Mouse (Mus musculus): ENCODE results near the gene Asnsd1.
A peak's percentile ranks its signal among the peaks of the same experiment; 100 is the strongest.
"Not testable (repeated sequence)": the region's sequence is repeated elsewhere in the genome, so short reads cannot be mapped to it uniquely, and the experiment has no call there.

Asnsd1 gene

DNA sequence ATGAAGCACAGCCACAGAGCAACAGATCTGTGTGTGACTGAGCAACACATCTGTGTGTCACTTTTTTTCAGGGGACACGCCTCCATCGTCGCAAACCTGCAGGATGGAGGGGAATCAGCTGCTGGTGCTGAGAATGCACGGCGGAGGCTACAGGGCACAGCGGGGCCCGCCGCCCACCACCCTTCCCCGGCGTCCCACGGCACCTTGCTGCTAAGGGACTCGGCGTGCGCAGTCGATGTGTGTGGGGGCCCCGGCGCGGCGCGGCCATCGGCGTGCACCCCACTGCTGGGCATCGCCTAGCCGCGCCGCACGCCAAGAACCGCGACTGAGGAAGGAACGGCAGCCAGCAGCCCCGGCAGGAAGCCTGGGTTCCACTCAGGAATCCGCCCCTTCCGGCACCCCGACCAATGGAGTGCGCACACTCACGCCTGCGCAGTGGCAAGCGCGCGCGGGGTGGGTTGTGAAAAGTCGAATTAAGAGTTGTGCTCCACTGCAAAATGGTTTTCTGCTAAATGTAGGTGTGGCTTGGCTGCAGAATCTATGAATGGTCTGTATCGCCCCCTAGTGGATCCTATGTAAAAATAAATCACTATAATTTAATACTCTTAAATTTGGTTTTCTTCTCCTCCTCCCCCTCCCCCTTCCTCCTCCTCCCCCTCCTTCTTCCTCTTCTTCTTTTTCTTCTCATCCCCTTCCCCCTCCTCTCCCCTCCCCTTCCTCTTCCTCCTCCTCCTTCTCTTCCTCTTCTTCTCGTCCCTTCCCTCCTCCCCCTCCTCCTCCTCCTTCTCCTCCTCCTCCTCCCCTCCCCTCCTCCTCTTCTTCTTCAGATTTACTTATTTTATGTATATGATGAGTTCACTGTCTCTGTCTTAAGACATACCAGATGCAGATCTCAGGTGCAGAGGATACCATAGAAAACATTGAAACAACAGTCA is at the start of gene Asnsd1, which contains the start of the genes Asdurf and Gm28551:
TSS of gene Asnsd1 (minus strand) at position 426 of the 935 bp plus-strand sequence.
TSS of gene Asdurf (minus strand) at position 293 of the 935 bp plus-strand sequence.
TSS of gene Gm28551 (minus strand) at position 341 of the 935 bp plus-strand sequence.
- DNase-seq: peak; percentile 97

DNA sequence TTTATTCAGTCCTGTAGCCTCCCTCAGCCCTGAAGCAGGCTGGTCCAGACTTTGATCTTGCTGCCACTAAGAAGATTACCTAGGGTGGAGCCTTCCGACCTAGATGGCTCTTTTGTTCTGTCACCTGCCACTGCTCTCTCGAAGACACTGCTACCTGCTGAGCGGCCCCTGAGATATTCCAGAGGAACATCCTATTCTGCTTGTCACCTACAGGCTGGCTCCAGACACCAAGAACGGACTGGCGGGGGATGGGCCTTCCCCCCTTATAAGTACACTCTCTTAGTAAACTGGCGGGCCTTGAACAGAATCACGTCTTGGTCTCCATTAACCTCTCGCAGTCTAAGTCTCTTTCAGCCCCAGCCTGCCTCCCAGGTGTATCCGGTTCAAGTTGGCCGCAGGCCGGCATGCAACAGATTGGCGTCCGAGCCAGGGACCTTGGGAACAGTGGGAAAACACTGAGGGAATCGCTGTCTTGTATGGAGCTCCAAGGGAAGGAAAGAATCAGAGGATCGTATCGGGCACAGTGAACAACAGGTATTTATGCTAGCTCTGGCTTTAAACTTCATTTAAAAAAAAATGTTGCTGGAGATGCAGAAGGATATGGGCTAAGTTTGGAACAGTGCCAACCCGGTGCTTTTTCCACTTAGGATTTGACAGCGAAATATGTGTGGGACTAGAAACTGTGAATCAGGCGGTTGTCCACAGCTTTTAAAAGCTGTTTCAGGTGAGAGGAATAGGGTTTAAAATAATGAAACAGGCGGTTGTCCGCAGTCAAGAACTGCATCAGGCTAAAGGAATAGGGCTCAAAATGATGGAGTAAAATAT is 41.6 kb upstream of the Asnsd1 start:
- DNase-seq: not testable (repeated sequence)

DNA sequence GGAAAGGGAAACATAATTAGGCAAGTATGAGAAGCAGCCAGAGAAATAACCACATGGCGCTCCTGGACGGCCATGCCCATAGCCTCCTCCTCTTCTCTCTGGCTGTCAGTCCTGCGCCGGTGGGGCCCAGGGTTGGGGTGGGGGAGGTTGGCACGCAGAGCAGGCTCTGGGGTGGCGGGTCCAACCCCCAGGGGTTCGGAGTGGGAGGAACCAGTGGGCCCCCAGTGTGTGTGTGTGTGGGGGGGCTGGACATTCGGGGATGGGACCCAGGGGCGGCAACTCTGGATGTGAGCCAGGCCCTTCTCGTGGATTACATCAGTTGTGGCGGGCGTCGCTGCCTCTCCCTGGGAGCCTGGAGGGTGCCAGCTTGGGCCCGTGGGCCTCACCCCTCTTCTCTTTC is 36.2 kb upstream of the Asnsd1 start:
- DNase-seq: no peak

DNA sequence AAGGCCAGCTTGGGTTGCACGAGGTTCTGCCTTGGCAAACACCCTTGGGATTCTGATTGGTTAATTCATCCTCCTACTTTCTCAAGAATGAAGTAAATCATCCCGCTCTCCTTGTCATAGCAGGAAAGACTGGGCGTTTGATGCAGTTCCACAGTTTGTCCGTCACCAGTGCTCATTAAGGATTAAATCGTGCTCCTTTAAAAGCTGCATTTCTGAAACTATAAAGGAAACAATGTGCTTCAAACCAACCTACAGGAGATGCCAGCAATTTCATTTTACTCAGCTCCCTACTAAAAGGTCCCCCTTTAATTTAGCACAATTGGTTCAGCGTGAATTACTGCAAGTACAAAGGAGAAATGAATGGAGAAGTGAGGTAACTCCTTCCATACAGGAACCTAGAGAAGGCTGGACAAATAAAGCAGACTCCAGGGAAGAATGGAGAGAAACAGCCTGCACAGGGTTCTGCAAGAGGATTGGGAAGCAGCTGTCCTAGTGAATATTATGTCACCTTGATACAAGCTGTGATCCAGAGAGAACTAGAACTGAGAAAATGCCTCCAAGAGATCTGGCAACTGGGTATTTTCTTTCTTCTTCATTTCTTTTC is 31.6 kb upstream of the Asnsd1 start:
- DNase-seq: no peak

GRCm38 (mm10) chr1:53377731-53378130 is 25.2 kb upstream of the Asnsd1 start:
- DNase-seq: no peak

GRCm38 (mm10) chr1:53375965-53376364 is 23.4 kb upstream of the Asnsd1 start:
- DNase-seq: not testable (repeated sequence)

DNA sequence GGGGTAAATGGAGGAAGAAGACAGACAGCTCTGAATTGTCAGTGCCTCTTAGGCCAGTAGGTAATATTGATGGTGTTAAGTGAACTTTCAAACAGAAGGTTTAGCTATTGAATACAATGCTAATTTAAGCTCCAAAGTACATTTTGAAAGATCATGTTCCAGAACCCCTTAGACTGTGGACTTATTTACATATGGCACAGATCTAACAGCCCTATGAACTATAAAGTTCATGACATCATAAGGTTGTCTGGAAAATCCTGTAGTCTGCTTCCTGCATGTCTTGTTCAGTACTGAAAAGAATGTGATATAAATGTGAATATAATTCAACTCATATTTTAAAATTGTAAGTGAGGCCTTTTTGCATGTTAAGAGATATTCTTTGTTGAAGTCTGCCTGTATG is 6.4 kb upstream of the Asnsd1 start:
- no peak for DNase-seq

GRCm38 (mm10) chr1:53341071-53341470 is 11.5 kb downstream of the Asnsd1 start:
- no peak for DNase-seq

DNA sequence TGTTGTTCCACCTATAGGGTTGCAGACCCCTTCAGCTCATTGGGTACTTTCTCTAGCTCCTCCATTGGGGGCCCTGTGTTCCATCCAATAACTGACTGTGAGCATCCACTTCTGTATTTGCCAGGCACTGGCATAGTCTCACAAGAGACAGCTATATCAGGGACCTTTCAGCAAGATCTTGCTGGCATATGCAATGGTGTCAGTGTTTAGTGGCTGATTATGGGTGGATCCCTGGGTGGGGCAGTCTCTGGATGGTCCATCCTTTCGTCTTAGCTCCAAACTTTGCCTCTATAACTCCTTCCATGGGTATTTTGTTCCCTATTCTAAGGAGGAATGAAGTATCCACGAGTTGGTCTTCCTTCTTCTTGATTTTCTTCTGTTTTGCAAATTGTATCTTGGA is 15.1 kb downstream of the Asnsd1 start:
- not testable (repeated sequence) for DNase-seq

DNA sequence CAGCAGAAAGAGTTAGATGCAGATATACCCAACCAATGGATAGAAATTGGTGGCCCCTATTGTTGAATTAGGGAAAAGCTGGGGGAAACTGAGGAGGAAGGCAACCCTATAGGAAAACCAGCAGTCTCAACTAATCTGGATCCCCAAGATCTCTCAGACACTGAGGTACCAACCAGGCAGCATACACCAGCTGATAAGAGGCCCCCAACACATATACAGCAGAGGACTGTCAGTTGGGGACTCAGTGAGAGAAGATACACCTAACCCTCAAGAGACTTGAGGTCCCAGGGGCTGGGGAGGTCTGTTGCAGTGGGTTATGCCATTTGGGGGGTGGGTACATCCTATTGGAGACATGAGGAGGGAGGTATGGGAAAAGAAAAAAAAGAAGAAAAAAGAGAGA is 17.1 kb downstream of the Asnsd1 start:
- DNase-seq: no peak

GRCm38 (mm10) chr1:53333527-53333926 is 19.0 kb downstream of the Asnsd1 start:
- DNase-seq: not testable (repeated sequence)

GRCm38 (mm10) chr1:53324827-53325494 is 27.6 kb downstream of the Asnsd1 start:
- no peak for DNase-seq

DNA sequence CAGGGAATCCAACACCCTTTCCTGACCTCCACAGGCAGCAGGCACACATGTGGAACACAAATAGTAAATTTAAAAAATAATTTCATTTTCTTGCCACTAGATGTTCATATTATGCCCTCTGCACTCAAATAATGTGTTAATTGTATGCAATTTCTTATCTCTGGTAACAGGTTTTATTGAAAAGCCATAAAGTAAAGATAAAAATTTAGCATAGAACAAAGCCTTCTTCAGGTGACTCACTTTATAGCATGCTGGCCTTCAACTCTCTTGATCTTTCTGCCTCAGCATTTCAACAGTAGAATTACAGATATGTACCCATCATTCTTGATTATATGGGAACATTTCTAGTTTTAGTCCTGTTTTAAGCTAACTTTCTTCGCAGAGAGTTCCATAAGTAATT is 28.3 kb downstream of the Asnsd1 start:
- no peak for DNase-seq

DNA sequence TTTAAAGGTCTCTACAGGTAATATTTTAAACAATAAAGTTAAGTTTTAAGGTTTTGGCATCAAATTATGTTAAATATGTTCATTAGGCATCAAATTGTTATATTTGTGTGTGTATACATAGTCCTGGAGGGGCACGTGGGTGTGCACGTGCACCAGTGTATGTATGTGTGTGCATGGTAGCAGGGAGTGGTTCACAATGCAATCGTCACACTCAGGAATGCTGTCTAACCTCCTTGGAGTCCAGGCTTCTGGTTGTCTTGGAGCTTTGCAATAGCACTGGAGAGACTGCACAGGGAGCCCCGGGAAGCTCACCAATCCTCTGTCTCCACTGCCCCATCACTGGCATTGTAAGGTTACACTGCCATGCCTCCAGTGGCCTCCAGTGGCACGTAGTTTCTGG is 29.3 kb downstream of the Asnsd1 start:
- DNase-seq: no peak

DNA sequence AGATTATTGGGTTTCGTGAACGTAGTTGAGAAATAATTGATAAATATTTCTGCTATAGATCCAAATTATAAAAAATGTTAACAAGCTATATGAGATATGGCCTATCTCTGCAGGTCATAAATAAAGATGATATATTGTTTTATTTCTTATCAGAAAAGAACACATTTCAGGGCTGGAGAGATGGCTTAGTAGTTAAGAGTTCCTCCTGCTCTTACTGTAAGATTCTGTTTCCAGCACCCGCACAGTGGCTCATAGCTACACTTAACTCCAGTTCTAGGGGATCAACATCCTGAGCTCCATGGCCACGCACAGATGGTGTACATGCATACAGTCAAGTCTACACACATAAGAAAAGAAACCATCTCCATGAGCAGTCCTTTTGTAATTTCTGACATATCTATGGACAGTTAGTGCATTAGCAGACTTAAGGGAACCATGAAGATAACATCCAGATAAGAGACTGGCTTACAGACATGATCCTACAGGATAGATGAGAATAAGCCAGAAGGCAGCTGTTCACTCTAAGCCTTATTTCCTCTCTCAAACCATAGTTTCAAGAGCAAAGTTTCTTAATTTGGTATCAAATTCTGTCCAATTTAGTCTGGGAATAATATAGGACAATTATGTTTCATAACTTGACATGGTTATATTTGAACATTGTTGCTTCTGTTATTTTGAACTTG is 30.7 kb downstream of the Asnsd1 start:
- DNase-seq: no peak

DNA sequence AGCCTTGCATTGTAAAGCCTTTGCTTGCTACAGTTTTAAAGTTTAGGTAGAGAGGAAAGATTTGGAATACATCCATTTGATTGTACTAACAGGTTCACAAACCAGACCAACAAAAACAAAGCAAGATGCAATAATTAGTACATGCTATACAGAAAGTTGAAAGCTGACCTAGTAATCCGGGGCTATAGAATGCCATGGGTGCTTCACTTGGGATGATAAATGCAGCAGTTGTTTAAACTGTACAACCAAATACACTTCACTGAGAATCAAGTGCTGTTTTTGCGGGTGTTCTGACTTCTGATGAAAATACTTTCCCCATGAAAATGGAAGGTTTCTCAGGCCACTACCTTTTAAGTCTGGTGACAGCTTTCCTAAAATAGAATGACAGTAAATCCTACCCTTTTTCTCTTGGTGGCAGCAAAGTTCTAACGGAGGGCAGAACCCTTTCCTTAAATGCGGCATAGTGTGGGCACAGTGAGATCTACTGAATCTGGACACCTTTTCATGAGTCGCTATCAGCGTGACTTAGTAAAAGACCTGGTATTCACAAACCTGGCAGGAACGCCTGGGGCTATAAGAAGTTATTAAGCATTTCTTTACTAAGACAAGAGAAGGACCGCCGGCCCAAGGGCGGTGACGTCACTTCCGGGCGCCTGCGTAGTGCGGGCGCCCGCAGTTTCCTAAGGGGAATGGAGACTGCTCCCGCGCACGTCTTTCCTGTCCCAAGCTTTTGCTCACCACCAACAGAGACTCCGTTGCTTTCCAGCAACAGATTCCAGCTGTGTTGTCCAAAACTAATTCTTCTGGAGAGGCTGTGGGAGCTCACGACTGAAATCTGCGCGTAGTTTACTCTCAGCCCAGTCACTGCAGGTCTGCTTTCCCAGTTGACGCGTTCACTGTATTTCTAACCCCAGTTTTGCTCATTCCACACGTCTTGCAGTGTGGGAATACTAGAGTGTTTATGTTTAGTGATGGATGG is 39.3 kb downstream of the Asnsd1 start, which contains the start of gene Osgepl1:
TSS of gene Osgepl1 (plus strand) at position 636 of the 979 bp plus-strand sequence.
- peak; percentile 85 for DNase-seq

DNA sequence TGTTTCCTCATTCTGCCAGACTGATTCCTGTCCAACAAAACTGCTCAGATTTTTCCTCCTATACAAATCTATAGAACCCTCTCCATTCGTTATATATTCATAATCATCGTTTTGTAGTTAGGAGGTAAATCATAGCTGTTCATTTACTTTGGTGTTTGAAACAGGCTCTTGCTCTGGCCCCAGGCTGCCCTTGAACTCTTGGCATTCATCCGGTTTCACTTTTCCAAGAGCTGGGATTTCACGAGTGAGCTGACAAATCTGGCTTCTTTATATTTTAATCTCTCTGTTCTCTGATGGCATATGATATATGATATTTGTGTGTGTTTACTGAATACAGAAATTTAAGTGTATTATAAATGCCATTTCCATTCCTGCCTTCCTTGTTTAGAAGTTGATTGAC is 52.0 kb downstream of the Asnsd1 start:
- DNase-seq: no peak

- peak; percentile 96 for DNase-seq
Measured at GRCm38 (mm10) chr1:53296581-53297383, 55.8 kb downstream of the Asnsd1 start, which contains the start of the genes Pms1, Ormdl1 and Gm28778. Pms1 (minus strand) TSS chr1:53297018. Ormdl1 (plus strand) TSS chr1:53297095. Gm28778 (plus strand) TSS chr1:53297111.

Data from cerebellum, adult 11-12 months (tissue).